Mouse (Mus musculus) kidney, postnatal 0 days (tissue): ENCODE data around the gene Gas2l3. TPM values are rescaled to one million over a fixed set of nuclear protein-coding genes. Genes with fewer than 3 reads are reported as not detected.

Experiments used
- ATAC-seq: fragments of 200-750 bp; cut with Nextera tagmentation; replicated peaks from 2 replicates; pipeline ENCODE4 v1.8.0; 2017; ENCODE audit warnings: low read depth, moderate number of reproducible peaks, moderate TSS enrichment, moderate library complexity; ENCODE audit not compliant: low FRiP score
- DNase-seq: peaks from one replicate; pipeline ENCODE4 v3.0.0-alpha.2; 2016; ENCODE audit warnings: low spot score
- H3K27ac ChIP-seq: fragments of 300-500 bp; sonication (generic); 2 replicates; pipeline ENCODE4 v1.5.1; 2014; ENCODE audit warnings: mild to moderate bottlenecking
- H3K27me3 ChIP-seq: fragments of 300-500 bp; sonication (generic); 2 replicates; pipeline ENCODE4 v1.6.1; 2014; ENCODE audit warnings: low read length, mixed read lengths; ENCODE audit not compliant: insufficient read depth
- H3K36me3 ChIP-seq: fragments of 300-500 bp; sonication (generic); 2 replicates; pipeline ENCODE4 v1.6.1; 2014; ENCODE audit warnings: low read length, mixed read lengths; ENCODE audit not compliant: insufficient read depth
- H3K4me1 ChIP-seq: fragments of 300-500 bp; sonication (generic); replicated peaks from 2 replicates; pipeline ENCODE4 v1.6.1; 2014; ENCODE audit warnings: antibody characterized with exemption, low read length, mixed read lengths; ENCODE audit not compliant: insufficient read depth
- H3K4me2 ChIP-seq: fragments of 300-500 bp; sonication (generic); 2 replicates; pipeline ENCODE4 v1.6.1; 2014; ENCODE audit warnings: mild to moderate bottlenecking, low read length, moderate library complexity, mixed read lengths
- H3K4me3 ChIP-seq: fragments of 300-500 bp; sonication (generic); replicated peaks from 2 replicates; pipeline ENCODE4 v1.5.1; 2014; ENCODE audit warnings: low read depth, low read length
- H3K9ac ChIP-seq: fragments of 300-500 bp; sonication (generic); 2 replicates; pipeline ENCODE4 v1.6.1; 2014; ENCODE audit warnings: low read depth, low read length
- H3K9me3 ChIP-seq: fragments of 300-500 bp; sonication (generic); replicated peaks from 2 replicates; pipeline ENCODE4 v1.6.1; 2016; ENCODE audit warnings: low read length, inconsistent platforms, mixed read lengths
- CTCF ChIP-seq: IDR thresholded peaks from 2 replicates; pipeline ENCODE4 v1.5.1; 2016; ENCODE audit warnings: antibody characterized with exemption, low read depth, mild to moderate bottlenecking, moderate library complexity
- WGBS: fragments of 180-500 bp; shearing (Covaris S2); extraction: QIAGEN DNeasy Blood & Tissue Kit; methylation state at CpG from one replicate; pipeline ENCODE4 v1.1.7; 2014; 5-methylcytosine and 5-hydroxymethylcytosine counted together
- polyA plus RNA-seq: library from polyadenylated mRNA; unstranded; fragments of >200 nt; fragmentation: Nextera tagmentation; extraction: Ambion mirVana; gene quantifications from 2 replicates; pipeline ENCODE4 v1.2.1, GENCODE M21; 2015

Gene Gas2l3
- polyA plus RNA-seq: 7.2 and 8.7 TPM in 2 replicates

DNA sequence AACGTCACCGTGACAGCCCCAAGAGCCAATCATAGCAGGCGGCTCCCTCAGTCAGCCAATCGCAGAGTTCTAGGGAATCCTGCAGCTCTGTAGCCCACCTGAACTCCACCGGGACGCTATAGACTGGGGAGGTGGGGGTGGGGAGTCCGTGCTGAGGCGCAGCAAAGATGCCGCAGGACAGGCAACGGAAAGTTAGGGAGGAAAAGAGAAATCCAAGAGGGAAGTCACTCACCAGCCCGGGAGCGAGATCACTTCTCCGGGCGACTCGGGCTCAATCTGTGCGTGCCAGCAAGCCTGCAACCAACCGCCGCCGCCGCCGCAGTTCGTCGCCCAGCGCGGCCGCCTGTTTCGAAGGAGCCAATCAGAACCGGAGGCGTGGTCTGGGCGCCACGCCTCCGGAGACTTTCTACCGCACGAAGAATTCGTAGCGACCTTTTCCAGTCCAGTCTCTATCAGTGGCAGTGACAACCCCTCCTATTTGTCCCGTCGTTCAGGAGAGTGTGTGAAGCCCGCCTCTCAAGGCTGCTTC is at the start of gene Gas2l3:
Gas2l3 (minus strand) TSS at position 345 of the 529 bp plus-strand sequence.
- H3K27ac ChIP-seq: peak within 1 kb of the TSS; percentile 57
- peak within 1 kb of the TSS; percentile 59 for H3K4me3 ChIP-seq
- H3K4me2 ChIP-seq: peak within 1 kb of the TSS; percentile 80
- peak within 1 kb of the TSS; percentile 58 for H3K9ac ChIP-seq
- under 1% methylated on average over 39 of the region's 39 CpGs for WGBS
- no peaks in the 10 kb centered on the region for H3K4me1 ChIP-seq
- peak; percentile 93 for ATAC-seq
- no peaks in the 10 kb centered on the region for H3K27me3 ChIP-seq
- no peaks in the 10 kb centered on the region for H3K9me3 ChIP-seq
- no peaks in the 10 kb centered on the region for H3K36me3 ChIP-seq
- DNase-seq: peak; percentile 93
- no peak for TF ChIP-seq CTCF

DNA sequence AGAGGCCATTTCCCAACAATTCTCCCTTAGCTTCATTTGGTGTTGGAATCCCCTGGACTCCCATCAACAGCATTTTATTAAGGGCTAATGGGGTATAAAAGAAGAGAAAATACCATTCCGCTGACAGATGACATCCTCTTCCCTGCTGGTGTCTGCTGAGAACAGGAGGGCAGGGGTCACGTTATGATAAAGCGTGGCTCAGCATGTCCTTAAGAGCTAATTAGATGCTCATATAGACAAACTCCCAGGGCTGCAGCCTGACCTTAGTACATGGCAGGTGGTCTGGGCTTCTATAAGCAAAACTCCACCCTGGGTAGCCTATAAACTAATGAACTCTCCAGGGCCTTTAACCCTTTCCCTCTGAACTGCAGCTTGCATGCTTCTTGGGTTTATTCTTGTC is 47.6 kb upstream of the Gas2l3 start:
- no peaks in the 10 kb centered on the region for H3K9me3 ChIP-seq
- no peak overlapping the region for H3K4me3 ChIP-seq
- no peaks in the 10 kb centered on the region for H3K27me3 ChIP-seq
- ATAC-seq (no peak), DNase-seq (no peak)
- H3K4me1 ChIP-seq: no peaks in the 10 kb centered on the region
- H3K4me2 ChIP-seq: no peak overlapping the region
- TF ChIP-seq CTCF: no peak
- WGBS: 46% methylated on average over 3 of the region's 3 CpGs
- no peak overlapping the region for H3K27ac ChIP-seq
- H3K9ac ChIP-seq: no peak overlapping the region
- no peaks in the 10 kb centered on the region for H3K36me3 ChIP-seq

DNA sequence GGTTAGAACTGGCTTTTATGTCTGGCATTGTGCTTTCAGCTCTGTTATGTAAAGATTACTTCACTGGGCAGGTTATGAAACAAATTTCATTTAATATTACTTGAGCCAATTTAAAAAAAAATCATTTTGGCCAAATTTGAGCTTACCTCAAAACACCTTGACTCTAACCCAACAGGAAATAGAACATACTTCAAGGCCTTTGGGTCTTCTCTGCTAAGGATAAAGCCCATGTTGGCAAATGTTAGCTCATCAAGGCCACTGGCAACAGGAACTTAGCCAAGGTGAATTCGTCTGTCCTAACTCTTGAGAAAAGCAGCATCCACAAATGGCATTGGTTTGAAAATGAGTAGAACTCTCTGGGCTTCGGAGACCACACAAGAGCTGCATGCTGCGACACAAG is 46.5 kb upstream of the Gas2l3 start:
- Histone ChIP-seq H3K4me1 (no peaks in the 10 kb centered on the region), H3K27ac (no peak overlapping the region), H3K9ac (no peak overlapping the region), H3K36me3 (no peaks in the 10 kb centered on the region), H3K27me3 (no peaks in the 10 kb centered on the region), H3K9me3 (no peaks in the 10 kb centered on the region), H3K4me3 (no peak overlapping the region), H3K4me2 (no peak overlapping the region)
- no peak for DNase-seq
- no peak for TF ChIP-seq CTCF
- ATAC-seq: no peak
- WGBS: 92% methylated on average over 3 of the region's 3 CpGs

DNA sequence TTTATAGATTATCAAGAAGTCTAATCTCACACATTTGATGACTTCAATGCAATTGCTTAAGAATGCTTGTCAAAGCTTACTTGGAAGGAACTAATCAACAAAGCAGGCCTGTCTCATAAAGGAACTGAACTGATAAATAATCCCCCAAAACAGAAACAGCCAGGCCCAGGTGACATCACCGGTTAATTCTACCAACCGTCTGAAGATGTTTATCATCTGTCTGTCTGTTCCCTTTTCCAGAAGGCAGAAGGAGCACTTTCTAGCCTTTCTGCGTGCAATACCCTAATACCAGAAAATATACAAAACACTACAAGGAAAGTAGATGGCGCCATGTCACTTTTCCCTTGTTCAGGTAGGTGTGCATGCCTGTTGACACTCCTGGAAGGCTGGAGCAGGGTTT is 45.7 kb upstream of the Gas2l3 start:
- no peaks in the 10 kb centered on the region for H3K36me3 ChIP-seq
- H3K4me1 ChIP-seq: no peaks in the 10 kb centered on the region
- DNase-seq (no peak), ATAC-seq (no peak)
- no peak overlapping the region for H3K27ac ChIP-seq
- no peaks in the 10 kb centered on the region for H3K27me3 ChIP-seq
- H3K4me2 ChIP-seq: no peak overlapping the region
- H3K9ac ChIP-seq: no peak overlapping the region
- no peaks in the 10 kb centered on the region for H3K9me3 ChIP-seq
- TF ChIP-seq CTCF: peak; percentile 43
- WGBS: 84% methylated on average over 4 of the region's 4 CpGs
- H3K4me3 ChIP-seq: no peak overlapping the region

DNA sequence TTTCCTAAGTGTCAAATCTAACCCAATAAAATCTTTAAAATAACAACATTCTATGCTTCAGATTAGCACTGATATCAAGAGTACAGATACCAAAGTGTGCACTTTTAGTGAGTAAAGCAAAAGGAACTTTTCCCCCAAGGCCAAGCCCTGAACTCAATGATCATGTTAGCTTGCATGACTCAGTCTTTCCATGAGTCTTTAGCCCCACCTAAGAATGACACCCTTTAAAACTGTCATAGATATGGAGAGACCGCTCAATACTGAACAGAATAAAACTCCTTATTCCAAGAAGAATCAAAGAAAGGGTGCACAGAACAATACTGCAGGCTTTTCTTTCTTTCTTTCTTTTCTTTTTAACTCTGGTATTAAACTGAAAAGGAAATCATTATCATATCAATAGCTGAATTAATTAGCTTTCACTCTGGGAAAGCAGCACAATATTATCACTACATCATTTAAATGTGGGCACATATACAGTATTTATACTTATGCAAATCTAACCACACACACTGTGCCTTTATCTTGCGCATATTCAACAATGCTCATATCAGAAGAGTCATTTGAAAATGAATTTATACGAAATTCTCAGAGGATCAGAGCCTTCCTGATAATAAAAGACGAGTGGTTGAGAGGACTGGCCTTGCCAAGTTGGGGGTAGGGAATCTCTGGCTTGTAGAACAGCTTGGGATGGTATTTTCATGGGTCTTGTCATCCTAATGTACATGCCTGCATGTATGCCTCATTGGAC is 43.4 kb upstream of the Gas2l3 start:
- H3K9me3 ChIP-seq: no peaks in the 10 kb centered on the region

DNA sequence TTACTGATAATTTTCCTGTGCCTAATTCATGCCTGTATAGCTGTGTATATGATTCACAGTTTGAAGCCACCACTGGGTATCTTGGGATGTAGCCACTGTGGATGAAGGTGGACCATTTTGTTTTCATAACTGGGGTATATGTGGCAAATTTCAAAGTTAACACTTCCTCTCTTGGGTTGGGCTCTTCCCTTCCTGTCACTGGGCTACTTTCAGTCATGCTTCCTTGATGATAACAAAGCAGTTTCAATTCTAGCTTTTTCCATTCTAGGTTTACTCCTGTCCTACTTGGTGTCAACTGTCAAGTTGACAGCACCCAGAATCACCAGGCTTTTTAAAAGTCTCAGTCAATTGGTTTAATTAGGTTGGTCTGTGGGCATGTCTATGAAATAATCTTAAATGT is 41.1 kb upstream of the Gas2l3 start:
- Histone ChIP-seq H3K9ac (no peak overlapping the region), H3K4me3 (no peak overlapping the region), H3K4me1 (no peaks in the 10 kb centered on the region), H3K27me3 (no peaks in the 10 kb centered on the region), H3K36me3 (no peaks in the 10 kb centered on the region), H3K27ac (no peak overlapping the region), H3K4me2 (no peak overlapping the region), H3K9me3 (no peaks in the 10 kb centered on the region)
- ATAC-seq (no peak), DNase-seq (no peak)
- no peak for TF ChIP-seq CTCF

More for the DNA sequence above, 43.4 kb upstream of the Gas2l3 start:
- H3K27me3 ChIP-seq: no peaks in the 10 kb centered on the region
- no peak overlapping the region for H3K27ac ChIP-seq
- no peaks in the 10 kb centered on the region for H3K4me1 ChIP-seq
- H3K36me3 ChIP-seq: no peaks in the 10 kb centered on the region
- WGBS: 71% methylated on average over 4 of the region's 4 CpGs
- DNase-seq (no peak), ATAC-seq (no peak)
- H3K9ac ChIP-seq: no peak overlapping the region
- TF ChIP-seq CTCF: no peak
- no peak overlapping the region for H3K4me3 ChIP-seq
- no peak overlapping the region for H3K4me2 ChIP-seq
